Mouse (Mus musculus): ENCODE measurements around the gene Rala.

Rala gene

GRCm38 (mm10) chr13:17884211-17884610, 59.8 kb downstream of the Rala start:
- no peak for DNase-seq (ENCODE audit: low spot score)

GRCm38 (mm10) chr13:17879061-17879460, 65.0 kb downstream of the Rala start:
- no peak for DNase-seq (ENCODE audit: low spot score)

- DNase-seq (ENCODE audit: low spot score) = no peak
Measured at GRCm38 (mm10) chr13:17866741-17867140, 77.3 kb downstream of the Rala start.

- DNase-seq (ENCODE audit: low spot score) = no peak
Measured at GRCm38 (mm10) chr13:17860536-17860935, 83.5 kb downstream of the Rala start.

- peak; percentile 19 for DNase-seq (ENCODE audit: low spot score)
Measured at GRCm38 (mm10) chr13:17859365-17860033, 84.5 kb downstream of the Rala start.

- no peak for DNase-seq (ENCODE audit: low spot score)
Measured at GRCm38 (mm10) chr13:17857046-17857445, 87.0 kb downstream of the Rala start.

GRCm38 (mm10) chr13:17855492-17856138, 88.4 kb downstream of the Rala start:
- DNase-seq (ENCODE audit: low spot score) = peak; percentile 8

GRCm38 (mm10) chr13:17854755-17855154, 89.3 kb downstream of the Rala start:
- DNase-seq (ENCODE audit: low spot score) = no peak

GRCm38 (mm10) chr13:17843336-17843735, 100.7 kb downstream of the Rala start:
- DNase-seq (ENCODE audit: low spot score) = no peak

GRCm38 (mm10) chr13:17842756-17843155, 101.3 kb downstream of the Rala start:
- no peak for DNase-seq (ENCODE audit: low spot score)

- DNase-seq (ENCODE audit: low spot score) = no peak
Measured at GRCm38 (mm10) chr13:17839137-17839536, 104.9 kb downstream of the Rala start.

GRCm38 (mm10) chr13:17838484-17838851, 105.6 kb downstream of the Rala start:
- no peak for DNase-seq (ENCODE audit: low spot score)

GRCm38 (mm10) chr13:17837610-17838483, 106.2 kb downstream of the Rala start:
- DNase-seq (ENCODE audit: low spot score) = no peak

GRCm38 (mm10) chr13:17836808-17837207, 107.2 kb downstream of the Rala start:
- no peak for DNase-seq (ENCODE audit: low spot score)

GRCm38 (mm10) chr13:17832940-17833339, 111.1 kb downstream of the Rala start:
- no peak for DNase-seq (ENCODE audit: low spot score)

Measured in testis, postnatal 14 days (tissue).